Mouse (Mus musculus): ENCODE measurements at regions not wholly inside any gene's neighbourhood (a gene's known extent, or its start where the extent isn't known, plus 50 kb on each side); places are given as distances from the start of the nearest gene placed in this dataset.
"Not testable (repeated sequence)": the region's sequence is repeated elsewhere in the genome, so short reads cannot be mapped to it uniquely, and the experiment has no call there.

GRCm38 (mm10) chr8:20098121-20098520, 194.9 kb downstream of the Gm31371 start:
- TF ChIP-seq CTCF, POLR2A (IDR thresholded peaks at IDR 0.05; ENCODE audit: extremely low read depth, insufficient read depth, low read length): not testable (repeated sequence)

Measured in cortical plate, adult 2 months (tissue).